Mouse (Mus musculus) cerebellum, adult 2 months (tissue): ENCODE measurements at regions not wholly inside any gene's neighbourhood (a gene's known extent, or its start where the extent isn't known, plus 50 kb on each side); places are given as distances from the start of the nearest gene placed in this dataset.

ENCODE experiments used
- DNase-seq, 2 experiments: peaks; one replicate each; pipeline ENCODE4 v3.0.0; 2021
- H3K27ac ChIP-seq: fragments of 200-500 bp; 2 replicates; pipeline ENCODE4 v1.5.1; 2012; ENCODE audit warnings: low read length, control low read depth, inconsistent platforms; ENCODE audit not compliant: insufficient read depth
- H3K27me3 ChIP-seq: fragments of 200-500 bp; 2 replicates; pipeline ENCODE4 v1.6.1; 2012; ENCODE audit warnings: inconsistent platforms, mild to moderate bottlenecking, low read length, moderate library complexity; ENCODE audit not compliant: control insufficient read depth, insufficient read depth
- H3K4me1 ChIP-seq: fragments of 200-500 bp; 2 replicates; pipeline ENCODE4 v1.6.1; 2011; ENCODE audit warnings: low read length; ENCODE audit not compliant: control insufficient read depth, insufficient read depth
- H3K4me3 ChIP-seq: fragments of 200-500 bp; replicated peaks from 2 replicates; pipeline ENCODE3; 2011; ENCODE audit warnings: mild to moderate bottlenecking, low read depth, low read length, control low read depth; ENCODE audit not compliant: insufficient read depth
- CTCF ChIP-seq: fragments of 200-500 bp; IDR thresholded peaks from 2 replicates; pipeline ENCODE4 v1.5.1; 2011; ENCODE audit warnings: low read depth, mild to moderate bottlenecking, control low read depth, low read length, moderate library complexity, borderline replicate concordance; ENCODE audit not compliant: insufficient read depth
- POLR2A ChIP-seq: fragments of 200-500 bp; IDR thresholded peaks from 2 replicates; pipeline ENCODE4 v1.6.1; 2011; ENCODE audit warnings: low read length, control low read depth, borderline replicate concordance; ENCODE audit not compliant: insufficient read depth
- WGBS: fragments of 180-500 bp; shearing (Covaris S2); methylation state at CpG from one replicate; pipeline ENCODE4 v1.1.7; 2018; 5-methylcytosine and 5-hydroxymethylcytosine counted together

- Histone ChIP-seq H3K4me3 (no peak overlapping the region), H3K27me3 (no peaks in the 10 kb centered on the region), H3K4me1 (no peaks in the 10 kb centered on the region), H3K27ac (no peak overlapping the region)
- no peak for DNase-seq
- 80% methylated on average over 7 of the region's 7 CpGs for WGBS
- TF ChIP-seq CTCF (no peak), POLR2A (no peak)
These were observed 111.3 kb upstream of the Pcgf5 start for GRCm38 (mm10) chr19:36236576-36237345.

GRCm38 (mm10) chr19:36237751-36238150 lies 110.4 kb upstream of the Pcgf5 start:
- H3K27ac ChIP-seq, result no peak overlapping the region
- no peak overlapping the region for H3K4me3 ChIP-seq
- no peaks in the 10 kb centered on the region for H3K27me3 ChIP-seq
- no peak for DNase-seq
- H3K4me1 ChIP-seq, result no peaks in the 10 kb centered on the region
- WGBS, result 29% methylated on average over 3 of the region's 3 CpGs
- TF ChIP-seq CTCF (no peak), POLR2A (no peak)

GRCm38 (mm10) chr19:36238536-36238935 lies 109.6 kb upstream of the Pcgf5 start:
- Histone ChIP-seq H3K4me3 (no peak overlapping the region), H3K27ac (no peak overlapping the region), H3K4me1 (no peaks in the 10 kb centered on the region), H3K27me3 (no peaks in the 10 kb centered on the region)
- 77% methylated on average over 3 of the region's 3 CpGs for WGBS
- no peak for DNase-seq
- TF ChIP-seq POLR2A (no peak), CTCF (no peak)

GRCm38 (mm10) chr19:36242396-36242795 lies 105.7 kb upstream of the Pcgf5 start:
- Histone ChIP-seq H3K27ac (no peak overlapping the region), H3K4me1 (no peaks in the 10 kb centered on the region), H3K4me3 (no peak overlapping the region), H3K27me3 (no peaks in the 10 kb centered on the region)
- DNase-seq, result no peak
- TF ChIP-seq POLR2A (no peak), CTCF (no peak)
- 82% methylated on average over 3 of the region's 3 CpGs for WGBS

GRCm38 (mm10) chr19:36242946-36243345 lies 105.2 kb upstream of the Pcgf5 start:
- no peak for TF ChIP-seq CTCF
- TF ChIP-seq POLR2A, result no peak
- H3K4me3 ChIP-seq, result no peak overlapping the region
- WGBS, result 74% methylated on average over 5 of the region's 5 CpGs

GRCm38 (mm10) chr19:36252522-36252921 lies 95.6 kb upstream of the Pcgf5 start:
- Histone ChIP-seq H3K4me1 (no peaks in the 10 kb centered on the region), H3K27me3 (no peaks in the 10 kb centered on the region), H3K27ac (no peak overlapping the region), H3K4me3 (no peak overlapping the region)
- WGBS, result 94% methylated on average over 3 of the region's 3 CpGs
- TF ChIP-seq CTCF (no peak), POLR2A (no peak)
- DNase-seq, result no peak

More at GRCm38 (mm10) chr19:36242946-36243345, 105.2 kb upstream of the Pcgf5 start:
- Histone ChIP-seq H3K27me3 (no peaks in the 10 kb centered on the region), H3K4me1 (no peaks in the 10 kb centered on the region), H3K27ac (no peak overlapping the region)
- no peak for DNase-seq

- TF ChIP-seq CTCF, result no peak
- no peak for TF ChIP-seq POLR2A
- peak; percentile 6 to 17 for DNase-seq
- Histone ChIP-seq H3K27me3 (no peaks in the 10 kb centered on the region), H3K4me1 (no peaks in the 10 kb centered on the region), H3K4me3 (no peak overlapping the region), H3K27ac (no peak overlapping the region)
- 26% methylated on average over 10 of the region's 10 CpGs for WGBS
These were observed 90.2 kb upstream of the Pcgf5 start for GRCm38 (mm10) chr19:36257748-36258538.
